Mouse (Mus musculus) megakaryocyte, embryonic 14.5 days (primary cell): ENCODE measurements around the gene Foxk1.

Source experiments
- FLI1 ChIP-seq: IDR thresholded peaks from 2 replicates; pipeline ENCODE4 v1.6.1; 2012; ENCODE audit warnings: low read length, inconsistent platforms, mixed read lengths
- GATA1 ChIP-seq: IDR thresholded peaks from 3 replicates; pipeline ENCODE4 v1.6.1; 2012; ENCODE audit warnings: mixed read lengths, low read length, inconsistent platforms, borderline replicate concordance

DNA sequence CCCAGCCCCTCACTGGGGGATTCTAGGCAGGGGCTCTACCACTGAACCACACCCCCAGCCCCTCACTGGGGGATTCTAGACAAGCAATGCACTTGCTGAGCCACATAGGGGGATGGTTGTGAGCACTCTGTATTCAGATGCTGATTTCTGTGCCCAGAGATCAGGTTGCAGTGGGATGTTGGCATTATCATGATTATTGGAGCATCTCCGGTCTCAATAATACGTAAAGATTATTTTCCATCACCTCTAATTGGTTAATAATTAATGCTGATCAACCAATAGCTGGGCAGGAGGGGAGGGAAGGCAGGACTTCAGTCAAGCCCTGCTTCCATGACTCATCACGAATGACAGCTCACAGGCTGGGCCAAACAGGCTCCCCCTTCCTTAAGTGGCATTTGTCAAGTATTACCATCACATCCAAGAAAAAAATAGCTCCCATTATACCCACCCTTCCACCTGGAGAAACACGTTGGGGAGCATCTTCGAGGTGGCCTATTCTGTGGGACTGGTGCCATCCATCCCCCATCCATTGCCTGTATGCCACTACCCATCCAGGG, 48.9 kb upstream of the Foxk1 start:
- no peak for TF ChIP-seq GATA1
- no peak for TF ChIP-seq FLI1
